Mouse (Mus musculus): ENCODE measurements around the gene Calcb.
"Not testable (repeated sequence)": the region's sequence is repeated elsewhere in the genome, so short reads cannot be mapped to it uniquely, and the experiment has no call there.

The Calcb gene

DNA sequence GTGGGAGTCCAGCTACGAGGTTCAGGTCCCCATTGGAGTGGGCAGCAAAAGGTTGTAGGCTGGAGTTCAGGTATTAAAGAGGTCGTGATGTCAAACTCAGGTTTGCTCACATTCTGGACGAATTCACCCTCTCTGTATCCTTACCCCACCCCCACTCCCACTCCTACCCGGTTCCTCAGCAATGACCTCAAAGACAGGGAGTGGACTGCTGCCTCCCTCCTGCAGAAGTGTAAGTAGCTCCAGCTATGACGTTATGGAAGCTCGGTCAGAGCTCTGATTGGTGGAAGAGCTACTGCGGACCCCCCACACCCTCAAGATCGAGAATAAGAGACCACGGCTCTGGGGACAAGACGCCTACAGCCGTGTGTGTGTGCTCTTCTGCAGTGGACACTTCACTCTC is at the start of gene Calcb:
Calcb (plus strand) TSS at position 344 of the 400 bp plus-strand sequence.
- ChIA-PET CTCF (interaction anchor here in 3 of 4 experiments (0.6 to 2.7 kb wide), 3 partner anchors 51 to 99 kb away, joined by 3 to 11 read pairs (median 9); no protein-coding TSS in a partner anchor), POLR2A (interaction anchor here in 1 of 4 experiments (0.6 kb wide), 1 partner anchor 32 kb away, joined by 3 read pairs; no protein-coding TSS in a partner anchor)

DNA sequence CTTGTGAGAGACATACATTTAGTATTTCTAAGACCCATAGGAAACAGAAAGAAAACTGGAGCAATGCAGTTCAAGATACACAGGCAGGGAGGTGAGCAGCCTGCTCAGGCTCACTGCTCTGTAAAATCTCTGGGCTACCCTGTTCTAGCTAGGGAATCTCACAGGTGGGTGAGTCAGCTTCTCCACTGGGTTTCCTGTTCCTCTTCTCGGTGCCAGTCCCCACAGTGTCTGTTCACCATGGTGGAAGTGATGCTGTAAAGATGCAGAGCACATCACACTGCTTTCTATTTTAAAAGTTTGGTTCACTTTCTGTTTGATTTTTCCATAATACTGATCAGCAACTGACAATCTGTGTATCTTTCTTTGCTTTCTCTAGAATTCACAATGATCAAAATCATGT is 47.0 kb upstream of the Calcb start:
- ChIA-PET POLR2A (no interaction called here), CTCF (no interaction called here)

DNA sequence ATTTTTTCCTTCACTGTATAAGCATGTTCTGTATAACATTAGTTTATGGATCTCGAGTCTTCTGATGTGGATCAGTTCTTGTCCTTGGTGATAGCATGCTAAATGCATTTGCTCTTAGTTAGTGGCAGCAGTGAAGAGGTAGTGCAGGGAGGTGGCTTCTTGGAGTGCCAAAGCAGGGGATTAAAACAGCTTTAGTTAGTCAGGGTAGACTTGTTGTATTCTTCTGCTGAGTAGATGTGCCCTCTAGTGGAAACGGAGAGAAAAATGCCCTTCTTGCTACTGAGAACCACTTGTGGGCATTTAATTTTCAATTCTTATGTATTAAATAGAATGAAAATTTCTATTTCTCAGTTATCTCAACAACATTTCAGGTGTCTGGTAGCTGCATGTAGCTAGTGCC is 45.7 kb upstream of the Calcb start:
- CTCF ChIA-PET: interaction anchor here (0.5 to 1.5 kb wide), 17 partner anchors 9 to 901 kb away, joined by 3 to 8 read pairs (median 3); partner anchors contain the start of gene Cyp2r1 (in 1 of the 4)
- POLR2A ChIA-PET: no interaction called here

DNA sequence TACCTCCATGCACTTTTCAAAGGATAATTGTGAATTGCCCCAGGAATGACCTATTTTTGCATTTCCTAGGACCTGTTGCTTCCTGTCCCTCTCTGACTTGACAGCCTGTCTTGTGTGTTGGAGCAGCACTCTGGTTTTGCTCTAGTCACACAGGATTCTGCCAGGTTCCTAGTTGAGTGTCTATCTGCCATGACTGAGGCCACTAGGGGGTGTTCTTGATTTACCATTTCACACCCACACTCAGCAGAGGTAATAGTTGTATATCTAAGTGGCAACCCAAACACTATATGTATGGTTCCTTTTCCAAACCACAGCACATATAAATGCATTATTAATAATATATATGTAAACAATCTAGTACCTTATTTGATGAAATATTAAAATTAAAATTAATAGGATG is 26.1 kb upstream of the Calcb start:
- POLR2A ChIA-PET: no interaction called here

DNA sequence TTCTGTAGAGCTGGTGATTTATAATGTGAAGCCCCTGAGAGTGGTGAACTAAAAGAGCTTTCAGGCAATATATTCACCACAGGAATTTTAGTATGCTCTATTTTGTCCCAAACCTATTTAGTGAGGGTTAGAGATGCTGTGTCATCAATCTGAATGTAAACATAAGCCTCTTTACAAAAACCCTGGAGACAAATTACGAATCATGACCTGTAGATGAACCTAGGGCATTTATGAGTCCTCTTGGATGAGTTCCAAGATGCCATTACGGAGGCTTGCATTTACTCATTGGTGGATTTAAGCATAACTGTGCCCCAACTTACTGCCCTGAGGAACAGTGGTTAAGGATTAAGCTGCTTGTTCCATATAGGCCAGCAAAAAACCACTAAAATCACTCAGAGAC is 17.6 kb upstream of the Calcb start:
- CTCF ChIA-PET: interaction anchor here in 1 of 4 experiments (0.6 kb wide), 1 partner anchor 40 kb away, joined by 3 read pairs; no protein-coding TSS in a partner anchor
- POLR2A ChIA-PET: no interaction called here

More for the DNA sequence above, 26.1 kb upstream of the Calcb start:
- CTCF ChIA-PET: interaction anchor here in 2 of 4 experiments (0.5 to 1.0 kb wide), 2 partner anchors 9 to 125 kb away, joined by 3 read pairs; no protein-coding TSS in a partner anchor

DNA sequence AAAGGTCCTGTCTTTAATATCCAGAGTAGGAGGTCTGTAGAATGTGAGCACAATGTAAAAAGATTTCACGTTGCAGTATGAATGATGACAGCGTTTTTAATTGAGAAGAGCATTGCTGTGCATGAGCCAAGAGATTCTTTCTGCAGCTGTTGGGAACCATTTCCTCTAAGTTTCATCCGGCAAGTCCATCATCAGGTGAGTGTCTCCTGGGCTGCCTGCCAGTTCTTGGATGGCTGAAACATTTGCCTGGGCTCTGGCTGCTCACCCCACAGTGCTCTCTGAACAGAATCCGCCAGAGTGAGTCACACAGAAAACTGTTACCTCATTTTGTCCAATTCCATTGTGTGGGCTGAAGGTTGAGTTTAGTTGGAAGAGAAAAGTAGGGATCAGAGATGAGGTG is 11.7 kb upstream of the Calcb start:
- CTCF ChIA-PET: interaction anchor here in 1 of 4 experiments (0.6 kb wide), 1 partner anchor 388 kb away, joined by 5 read pairs; no protein-coding TSS in a partner anchor
- POLR2A ChIA-PET: no interaction called here

DNA sequence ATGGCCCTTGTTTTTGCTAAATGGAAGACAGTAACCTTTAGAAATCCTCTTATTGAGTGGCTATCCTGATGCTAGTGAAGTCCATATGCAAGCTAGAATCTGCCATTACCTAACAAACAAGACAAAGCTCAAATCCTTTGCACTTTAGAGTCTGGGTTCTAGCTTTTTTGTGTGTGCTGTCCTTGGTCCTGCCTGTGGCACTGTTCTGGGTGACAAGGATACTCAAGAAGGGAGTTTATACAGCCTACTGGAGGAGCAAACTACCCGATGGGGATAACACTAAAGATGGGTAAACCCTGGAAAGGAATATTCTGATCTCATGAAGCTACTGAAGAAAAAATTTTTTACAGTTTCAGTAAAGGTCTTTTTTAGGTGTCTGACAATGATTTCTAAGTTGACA is 11.0 kb upstream of the Calcb start:
- CTCF ChIA-PET: interaction anchor here in 1 of 4 experiments (0.6 kb wide), 1 partner anchor 389 kb away, joined by 5 read pairs; no protein-coding TSS in a partner anchor
- POLR2A ChIA-PET: no interaction called here

DNA sequence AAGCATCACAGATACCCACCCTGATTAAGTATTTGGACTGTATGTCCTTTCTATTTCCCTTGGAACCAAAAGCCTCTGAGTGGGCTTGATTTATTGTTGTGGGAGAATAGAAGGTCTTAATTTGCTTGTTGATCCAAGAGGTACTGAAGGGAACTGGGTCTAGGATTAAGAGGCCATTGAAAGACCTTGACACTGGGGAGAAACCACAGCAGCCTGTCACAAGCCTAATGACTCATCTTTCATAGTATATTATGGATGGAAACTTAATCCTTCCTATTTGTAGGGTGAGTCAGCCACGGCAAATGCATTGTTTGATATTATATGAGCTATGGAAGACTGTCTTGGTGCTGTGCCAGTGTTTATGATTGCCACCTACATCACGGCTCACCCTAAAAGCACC is 8.0 kb upstream of the Calcb start:
- CTCF ChIA-PET: no interaction called here
- POLR2A ChIA-PET: no interaction called here

DNA sequence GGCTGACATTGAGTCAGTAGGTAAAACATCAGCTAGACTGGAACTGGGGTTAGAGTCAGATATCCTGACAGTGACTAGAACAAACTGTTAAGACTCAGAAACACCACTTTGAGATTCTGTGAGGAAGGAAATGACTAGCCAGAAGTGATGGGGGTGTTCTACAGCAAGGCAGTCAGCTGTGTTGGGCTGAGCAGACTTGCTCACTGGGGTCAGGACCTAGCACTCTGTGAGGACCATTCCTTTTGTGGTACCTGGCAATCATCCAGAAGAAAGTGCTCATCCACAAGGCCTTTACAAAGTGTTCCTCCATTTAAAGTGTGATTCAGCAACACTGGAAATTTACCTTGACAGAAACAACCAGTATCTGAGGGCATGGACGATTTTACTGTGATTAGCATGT is 5.9 kb upstream of the Calcb start:
- CTCF ChIA-PET: no interaction called here

DNA sequence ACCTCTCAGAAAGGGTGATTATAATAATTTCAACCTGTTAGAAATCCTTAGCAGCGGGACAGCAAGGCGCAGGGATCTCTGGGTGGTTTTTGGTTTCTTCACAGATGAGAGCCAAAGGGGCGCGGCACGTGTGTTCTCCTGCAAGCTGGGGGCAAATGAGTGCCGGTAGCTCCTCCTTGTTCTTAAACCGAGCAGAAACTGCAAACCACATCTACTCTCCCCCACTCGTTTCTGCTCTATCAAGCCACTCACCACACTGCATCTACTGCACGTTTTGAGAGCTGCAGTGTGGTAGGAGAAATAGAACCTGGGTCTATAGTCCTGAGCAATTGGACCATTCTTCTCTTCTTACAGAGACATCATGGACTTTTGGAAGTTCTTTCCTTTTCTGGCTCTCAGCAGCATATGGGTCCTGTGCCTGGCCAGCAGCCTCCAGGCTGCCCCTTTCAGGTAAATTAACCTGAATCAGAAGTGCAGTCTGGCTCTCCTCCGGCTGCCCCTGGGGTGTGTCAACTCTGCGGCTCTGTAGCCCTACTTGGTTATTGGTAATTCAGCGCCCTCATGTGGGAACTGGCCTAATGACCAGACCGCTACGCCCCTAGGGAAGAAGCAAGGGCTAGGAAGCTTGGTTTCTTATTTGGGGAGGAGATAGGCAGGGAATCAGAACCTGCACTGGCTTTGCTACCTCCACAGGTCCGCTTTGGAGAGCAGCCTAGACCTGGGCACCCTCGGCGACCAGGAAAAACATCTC is 1.1 kb downstream of the Calcb start:
- ChIA-PET CTCF (interaction anchor here (0.5 to 2.7 kb wide), 21 partner anchors 13 to 704 kb away, joined by 3 to 11 read pairs (median 3); partner anchors contain the start of gene Psma1 (in 2 of the 4)), POLR2A (interaction anchor here in 1 of 4 experiments (0.6 to 1.2 kb wide), 3 partner anchors 13 to 170 kb away, joined by 3 read pairs; no protein-coding TSS in a partner anchor)

More for the DNA sequence above, 5.9 kb upstream of the Calcb start:
- POLR2A ChIA-PET: no interaction called here

DNA sequence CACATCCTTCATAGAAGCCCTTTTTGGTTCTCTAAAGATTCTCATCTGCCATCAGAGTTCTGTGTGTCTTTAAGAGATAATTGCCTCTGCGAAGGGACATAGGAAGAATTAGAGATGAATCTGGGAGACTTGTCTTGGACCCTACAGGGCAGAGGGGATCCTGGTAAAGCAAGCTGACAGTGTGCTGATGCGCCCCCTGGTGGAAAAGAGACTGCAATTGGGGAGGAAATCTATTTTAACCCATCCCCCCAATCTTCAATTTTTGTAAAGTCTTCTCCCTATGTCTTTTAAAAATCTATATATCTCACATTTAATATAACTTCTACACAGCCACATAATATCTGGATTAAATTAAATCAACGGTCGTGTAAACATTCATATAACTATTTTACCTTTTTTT is 11.3 kb downstream of the Calcb start:
- POLR2A ChIA-PET: not testable (repeated sequence)
- CTCF ChIA-PET: interaction anchor here in 3 of 4 experiments (0.6 to 1.8 kb wide), 5 partner anchors 10 to 485 kb away, joined by 3 to 13 read pairs (median 5); no protein-coding TSS in a partner anchor

DNA sequence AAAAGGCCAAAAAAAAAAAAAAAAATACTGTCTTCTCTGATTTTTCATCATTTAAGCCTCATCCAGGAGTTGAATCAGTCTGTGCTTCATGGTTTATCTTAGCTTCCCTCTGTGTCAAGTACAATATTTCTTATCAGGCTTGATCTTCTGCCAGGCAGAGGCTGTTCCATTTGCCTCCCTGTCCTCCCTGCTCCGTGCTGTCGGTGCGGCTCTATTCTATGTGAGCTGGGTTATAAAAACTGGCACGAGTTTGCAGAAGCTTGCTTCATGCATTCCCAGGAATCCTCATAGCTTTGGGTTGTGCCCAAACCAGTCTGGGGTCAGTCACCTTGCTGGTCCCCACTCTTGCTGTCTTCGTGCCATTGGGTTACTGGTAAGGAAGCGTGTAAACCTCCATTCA is 12.7 kb downstream of the Calcb start:
- CTCF ChIA-PET: interaction anchor here (0.6 to 3.8 kb wide), 14 partner anchors 10 to 1144 kb away, joined by 3 to 34 read pairs (median 4); partner anchors contain the start of gene Insc (in 1 of the 4)
- POLR2A ChIA-PET: interaction anchor here in 1 of 4 experiments (1.4 kb wide), 1 partner anchor 87 kb away, joined by 3 read pairs; no protein-coding TSS in a partner anchor

DNA sequence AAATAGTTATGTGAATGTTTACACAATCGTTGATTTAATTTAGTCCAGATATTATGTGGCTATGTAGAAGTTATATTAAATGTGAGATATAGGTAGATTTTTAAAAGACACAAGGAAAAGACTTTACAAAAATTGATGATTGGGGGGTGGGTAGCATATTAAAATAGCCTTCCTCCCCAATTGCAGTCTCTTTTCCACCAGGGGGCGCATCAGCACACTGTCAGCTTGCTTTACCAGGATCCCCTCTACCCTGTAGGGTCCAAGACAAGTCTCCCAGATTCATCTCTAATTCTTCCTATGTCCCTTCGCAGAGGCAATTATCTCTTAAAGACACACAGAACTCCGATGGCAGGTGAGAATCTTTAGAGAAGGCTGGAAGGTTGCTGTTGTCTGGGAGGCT is 13.3 kb downstream of the Calcb start:
- CTCF ChIA-PET: interaction anchor here (0.7 to 3.8 kb wide), 14 partner anchors 9 to 1145 kb away, joined by 3 to 34 read pairs (median 4); partner anchors contain the start of gene Insc (in 1 of the 4)
- POLR2A ChIA-PET: interaction anchor here in 1 of 4 experiments (1.4 kb wide), 1 partner anchor 86 kb away, joined by 3 read pairs; no protein-coding TSS in a partner anchor

DNA sequence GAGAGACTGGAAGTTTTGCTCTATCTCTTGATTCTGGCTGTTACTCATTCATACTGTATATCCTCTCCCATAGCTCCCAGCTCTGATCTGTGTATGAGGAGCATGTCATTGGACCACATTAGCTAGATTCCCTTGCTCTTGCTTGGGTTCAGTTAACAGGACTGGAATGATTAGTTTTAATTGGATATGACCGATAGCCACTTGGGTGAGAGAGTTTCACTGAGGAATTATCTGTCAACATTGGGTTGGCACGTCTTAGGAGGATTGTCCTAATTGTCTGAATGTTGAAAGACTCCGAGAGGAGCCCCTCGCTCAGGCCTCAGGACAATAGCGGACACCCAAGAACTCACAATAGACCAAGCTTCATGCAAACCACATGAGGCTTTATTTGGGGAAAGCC is 17.8 kb downstream of the Calcb start:
- POLR2A ChIA-PET: interaction anchor here in 1 of 4 experiments (1.5 to 2.0 kb wide), 2 partner anchors 9 kb away, joined by 4 to 5 read pairs; no protein-coding TSS in a partner anchor
- CTCF ChIA-PET: interaction anchor here in 3 of 4 experiments (1.1 to 1.4 kb wide), 3 partner anchors 9 to 81 kb away, joined by 3 to 5 read pairs (median 4); no protein-coding TSS in a partner anchor

DNA sequence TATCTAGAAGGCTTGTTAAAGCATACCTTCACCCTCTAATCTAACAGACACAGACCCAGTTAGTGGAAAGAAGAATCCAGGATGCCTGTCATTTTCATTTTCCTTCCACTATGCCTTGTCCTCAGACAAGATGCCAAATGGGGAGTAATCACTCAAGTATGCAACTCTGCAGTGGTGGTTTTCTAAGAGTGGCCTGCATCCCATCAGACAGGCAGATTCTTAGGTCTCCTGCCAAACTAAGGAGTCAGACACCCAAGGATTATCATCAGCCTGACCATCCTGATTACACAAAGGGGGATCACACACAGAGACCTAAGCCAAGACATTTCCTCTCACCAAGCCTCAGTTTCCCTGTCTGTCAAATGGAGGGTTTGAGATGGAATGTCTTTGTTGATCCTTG is 19.7 kb downstream of the Calcb start:
- POLR2A ChIA-PET: no interaction called here
- CTCF ChIA-PET: interaction anchor here in 1 of 4 experiments (0.6 kb wide), 1 partner anchor 45 kb away, joined by 4 read pairs; no protein-coding TSS in a partner anchor

DNA sequence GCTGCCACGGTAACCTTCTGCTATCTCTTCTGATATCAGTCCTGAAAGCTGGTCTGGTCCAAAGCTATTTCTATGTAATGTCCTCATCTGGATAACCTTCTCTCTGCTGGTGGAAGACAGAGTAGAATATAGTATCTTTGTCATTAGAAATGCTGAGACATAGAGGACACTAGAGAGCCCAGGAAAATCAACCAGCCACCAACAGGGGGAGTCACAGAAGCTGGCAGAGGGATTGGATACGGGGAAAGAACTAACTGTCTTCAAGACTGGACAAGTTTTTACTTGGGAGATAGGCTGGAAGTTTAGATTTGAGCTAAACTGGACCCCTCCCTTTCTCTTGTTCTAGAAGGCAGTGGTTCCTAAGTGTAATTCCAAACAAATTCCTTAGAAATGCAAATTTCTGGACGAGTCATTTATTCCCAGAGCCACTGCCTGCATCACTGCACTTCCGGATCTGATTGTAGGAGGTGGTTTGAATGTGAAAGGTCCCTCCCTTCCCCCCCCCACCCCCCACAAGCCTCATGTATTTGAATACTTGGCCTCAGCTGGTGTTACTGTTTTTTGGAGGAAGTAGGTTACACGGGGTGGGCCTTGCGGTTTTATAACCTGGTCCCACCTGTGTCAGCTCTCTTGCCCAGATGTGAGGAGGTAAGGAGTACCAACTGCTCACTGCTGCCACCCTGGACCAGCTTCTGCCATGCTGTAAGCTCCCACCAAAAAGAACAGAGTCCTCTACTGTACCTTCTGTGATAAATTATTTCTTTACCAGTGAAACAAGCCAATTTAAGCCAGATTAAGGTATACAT is 22.1 kb downstream of the Calcb start:
- ChIA-PET POLR2A (interaction anchor here (0.6 to 1.7 kb wide), 8 partner anchors 16 to 1568 kb away, joined by 3 to 7 read pairs (median 3); no protein-coding TSS in a partner anchor), CTCF (interaction anchor here (0.6 to 1.8 kb wide), 14 partner anchors 8 to 1635 kb away, joined by 3 to 13 read pairs (median 4); partner anchors contain the start of gene Calca (in 1 of the 4))

DNA sequence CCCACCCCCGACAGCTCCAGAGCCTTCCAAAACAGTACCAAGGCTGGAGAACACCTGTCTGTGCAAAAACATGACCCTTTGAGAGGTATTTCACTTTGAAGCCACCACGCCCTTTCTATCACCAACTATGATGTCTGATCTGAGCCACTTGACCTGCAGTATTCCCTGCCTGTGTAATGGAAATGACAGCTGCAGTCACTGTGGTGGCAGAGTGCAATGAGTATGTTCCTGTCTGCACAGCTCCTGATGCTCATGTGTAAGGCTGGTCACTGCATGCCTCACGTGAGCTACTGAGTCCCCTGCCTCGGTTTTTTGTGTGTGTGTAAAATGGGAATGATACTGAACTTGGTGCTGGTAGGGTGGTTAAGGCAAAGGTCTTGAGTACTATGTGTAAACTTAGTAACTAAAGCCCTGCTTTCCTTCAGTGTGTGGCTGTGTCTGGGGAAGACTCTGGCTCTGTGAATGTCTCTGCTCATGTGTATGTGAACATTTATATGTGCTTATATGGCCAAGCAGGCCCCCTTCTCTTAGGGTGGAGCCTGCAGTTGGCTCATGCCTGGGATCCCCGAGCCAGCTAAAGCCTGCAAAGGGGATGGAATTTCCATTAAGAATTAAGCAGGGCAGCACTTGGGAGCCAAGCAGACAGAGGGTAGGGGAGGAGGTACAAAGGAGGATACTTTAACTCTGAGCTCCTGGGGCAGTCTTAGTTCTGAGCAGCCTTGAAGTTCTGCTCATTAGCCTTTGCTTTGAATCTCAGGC is 24.8 kb downstream of the Calcb start, which contains the start of gene Insc:
Insc (plus strand) TSS at position 673 of the 759 bp plus-strand sequence.
- POLR2A ChIA-PET: interaction anchor here in 1 of 4 experiments (1.0 to 2.5 kb wide), 2 partner anchors 13 to 74 kb away, joined by 3 to 7 read pairs; no protein-coding TSS in a partner anchor
- CTCF ChIA-PET: interaction anchor here in 2 of 4 experiments (0.5 to 1.9 kb wide), 4 partner anchors 11 to 1865 kb away, joined by 3 to 7 read pairs (median 4); no protein-coding TSS in a partner anchor

Measured in embryonic stem cell, embryonic (primary cell).